Mouse (Mus musculus) heart, postnatal 0 days (tissue): Measurements from ENCODE around the gene Traf4. TPM values are rescaled to one million over a fixed set of nuclear protein-coding genes. Genes with fewer than 3 reads are reported as not detected.

Source experiments
- ATAC-seq: fragments of 200-750 bp; cut with Nextera tagmentation; 2 replicates; pipeline ENCODE4 v1.8.0; 2017; ENCODE audit warnings: low read depth, moderate number of reproducible peaks, moderate library complexity; ENCODE audit not compliant: insufficient read depth
- DNase-seq: peaks from one replicate; pipeline ENCODE4 v3.0.0-alpha.2; 2016; ENCODE audit warnings: low spot score
- H3K27ac ChIP-seq: fragments of 300-500 bp; sonication (generic); 2 replicates; pipeline ENCODE4 v1.5.1; 2014; ENCODE audit warnings: low read depth, mild to moderate bottlenecking
- H3K27me3 ChIP-seq: fragments of 300-500 bp; sonication (generic); 2 replicates; pipeline ENCODE4 v1.6.1; 2014; ENCODE audit warnings: low read length, mixed read lengths; ENCODE audit not compliant: control insufficient read depth, insufficient read depth
- H3K36me3 ChIP-seq: fragments of 300-500 bp; sonication (generic); replicated peaks from 2 replicates; pipeline ENCODE4 v1.6.1; 2014; ENCODE audit warnings: low read length, mixed read lengths; ENCODE audit not compliant: control insufficient read depth, insufficient read depth
- H3K4me1 ChIP-seq: fragments of 300-500 bp; sonication (generic); 2 replicates; pipeline ENCODE4 v1.6.1; 2014; ENCODE audit warnings: antibody characterized with exemption; ENCODE audit not compliant: control insufficient read depth, insufficient read depth
- H3K4me2 ChIP-seq: fragments of 300-500 bp; sonication (generic); 2 replicates; pipeline ENCODE4 v1.6.1; 2014; ENCODE audit warnings: low read depth, mild to moderate bottlenecking, low read length, moderate library complexity
- H3K4me3 ChIP-seq: fragments of 300-500 bp; sonication (generic); 2 replicates; pipeline ENCODE4 v1.5.1; 2014; ENCODE audit warnings: low read depth, low read length
- H3K9ac ChIP-seq: fragments of 300-500 bp; sonication (generic); replicated peaks from 2 replicates; pipeline ENCODE4 v1.6.1; 2014; ENCODE audit warnings: low read depth, low read length, mixed read lengths
- H3K9me3 ChIP-seq: fragments of 300-500 bp; sonication (generic); replicated peaks from 2 replicates; pipeline ENCODE4 v1.6.1; 2016; ENCODE audit warnings: low read length; ENCODE audit not compliant: control insufficient read depth
- CTCF ChIP-seq: IDR thresholded peaks from 2 replicates; pipeline ENCODE4 v1.5.1; 2016; ENCODE audit warnings: antibody characterized with exemption, control low read depth, low read depth
- EP300 ChIP-seq: IDR thresholded peaks from 2 replicates; pipeline ENCODE4 v1.6.1; 2016; ENCODE audit warnings: antibody characterized with exemption, low read depth
- whole genome bisulfite sequencing: fragments of 180-500 bp; shearing (Covaris S2); extraction: QIAGEN DNeasy Blood & Tissue Kit; methylation state at CpG from one replicate; pipeline ENCODE4 v1.1.7; 2014; 5-methylcytosine and 5-hydroxymethylcytosine counted together
- polyA plus RNA-seq: library from polyadenylated mRNA; unstranded; fragments of >200 nt; fragmentation: Nextera tagmentation; extraction: Ambion mirVana; gene quantifications from 2 replicates; pipeline ENCODE4 v1.2.1, GENCODE M21; 2015
- total RNA-seq: library from RNA; depleted of rRNA; stranded (reverse); fragments of >200 nt; gene quantifications from 2 replicates; pipeline ENCODE4 v1.2.3, GENCODE M21; 2014; ENCODE audit warnings: low replicate concordance

The Traf4 gene
- total and polyA plus RNA-seq, 2 experiments from 2014 or later: 21.2 to 25.1 TPM

- TF ChIP-seq EP300 (no peak), CTCF (no peak)
- peaks cover 36% of the 10 kb centered on the region for H3K36me3 ChIP-seq
- H3K4me3 ChIP-seq: no peak overlapping the region
- H3K4me2 ChIP-seq: no peak overlapping the region
- no peaks in the 10 kb centered on the region for H3K27me3 ChIP-seq
- H3K27ac ChIP-seq: no peak overlapping the region
- no peak overlapping the region; the same call in 1 of the 2 replicates for H3K9ac ChIP-seq
- DNase-seq (no peak), ATAC-seq (no peak)
- WGBS: 53% methylated on average over 4 of the region's 4 CpGs
- no peaks in the 10 kb centered on the region for H3K9me3 ChIP-seq
- H3K4me1 ChIP-seq: peaks cover 34% of the 10 kb centered on the region
These were observed 3.4 kb downstream of the Traf4 start for GRCm38 (mm10) chr11:78161968-78162367.

GRCm38 (mm10) chr11:78161169-78161568, 4.2 kb downstream of the Traf4 start:
- Histone ChIP-seq H3K27me3 (no peaks in the 10 kb centered on the region), H3K4me3 (no peak overlapping the region), H3K36me3 (peaks cover 42% of the 10 kb centered on the region), H3K9me3 (no peaks in the 10 kb centered on the region), H3K9ac (no peak overlapping the region), H3K27ac (no peak overlapping the region), H3K4me2 (no peak overlapping the region), H3K4me1 (peaks cover 33% of the 10 kb centered on the region)
- no peak for TF ChIP-seq CTCF
- DNase-seq (no peak), ATAC-seq (no peak)
- WGBS: 88% methylated on average over 14 of the region's 14 CpGs

GRCm38 (mm10) chr11:78160675-78161074, 4.7 kb downstream of the Traf4 start:
- H3K9ac ChIP-seq: no peak overlapping the region
- no peak for ATAC-seq

GRCm38 (mm10) chr11:78160171-78160570, 5.2 kb downstream of the Traf4 start:
- Histone ChIP-seq H3K4me2 (no peak overlapping the region), H3K27me3 (no peaks in the 10 kb centered on the region), H3K27ac (no peak overlapping the region), H3K4me3 (no peak overlapping the region), H3K4me1 (peaks cover 26% of the 10 kb centered on the region; the same call in 1 of the 2 replicates), H3K9ac (no peak overlapping the region), H3K36me3 (peaks cover 42% of the 10 kb centered on the region), H3K9me3 (no peaks in the 10 kb centered on the region)
- WGBS: 87% methylated on average over 18 of the region's 18 CpGs
- DNase-seq: no peak
- ATAC-seq: no peak
- TF ChIP-seq EP300 (no peak), CTCF (no peak)

More at GRCm38 (mm10) chr11:78160675-78161074, 4.7 kb downstream of the Traf4 start:
- 81% methylated on average over 3 of the region's 3 CpGs for WGBS
- Histone ChIP-seq H3K4me2 (no peak overlapping the region), H3K4me3 (no peak overlapping the region), H3K27ac (no peak overlapping the region), H3K9me3 (no peaks in the 10 kb centered on the region), H3K27me3 (no peaks in the 10 kb centered on the region), H3K4me1 (peaks cover 28% of the 10 kb centered on the region), H3K36me3 (peaks cover 42% of the 10 kb centered on the region)
- no peak for DNase-seq
- TF ChIP-seq EP300: no peak
- no peak for TF ChIP-seq CTCF

- TF ChIP-seq CTCF: no peak
- TF ChIP-seq EP300: no peak
These were observed 5.8 kb downstream of the Traf4 start for GRCm38 (mm10) chr11:78159557-78159956.

GRCm38 (mm10) chr11:78159096-78159495, 6.3 kb downstream of the Traf4 start:
- H3K9ac ChIP-seq: no peak overlapping the region

More at GRCm38 (mm10) chr11:78159557-78159956, 5.8 kb downstream of the Traf4 start:
- ATAC-seq: no peak
- H3K4me2 ChIP-seq: no peak overlapping the region
- no peaks in the 10 kb centered on the region for H3K9me3 ChIP-seq
- DNase-seq: no peak
- no peaks in the 10 kb centered on the region for H3K27me3 ChIP-seq
- 66% methylated on average over 7 of the region's 7 CpGs for WGBS
- H3K36me3 ChIP-seq: peaks cover 49% of the 10 kb centered on the region
- H3K27ac ChIP-seq: no peak overlapping the region
- peaks cover 25% of the 10 kb centered on the region; the same call in 1 of the 2 replicates for H3K4me1 ChIP-seq
- H3K4me3 ChIP-seq: no peak overlapping the region
- H3K9ac ChIP-seq: no peak overlapping the region

More at GRCm38 (mm10) chr11:78159096-78159495, 6.3 kb downstream of the Traf4 start:
- DNase-seq: peak; percentile 89
- Histone ChIP-seq H3K4me1 (peaks cover 20% of the 10 kb centered on the region; the same call in 1 of the 2 replicates), H3K27ac (no peak overlapping the region), H3K36me3 (peaks cover 53% of the 10 kb centered on the region), H3K4me3 (no peak overlapping the region), H3K9me3 (no peaks in the 10 kb centered on the region), H3K4me2 (no peak overlapping the region), H3K27me3 (no peaks in the 10 kb centered on the region)
- peak; percentile 54 for ATAC-seq
- WGBS: 9% methylated on average over 2 of the region's 2 CpGs
- TF ChIP-seq EP300 (no peak; the same call in 1 of the 2 replicates), CTCF (peak; percentile 99)
